Mouse (Mus musculus): ENCODE measurements at regions not wholly inside any gene's neighbourhood (a gene's known extent, or its start where the extent isn't known, plus 50 kb on each side); places are given as distances from the start of the nearest gene placed in this dataset.

DNA sequence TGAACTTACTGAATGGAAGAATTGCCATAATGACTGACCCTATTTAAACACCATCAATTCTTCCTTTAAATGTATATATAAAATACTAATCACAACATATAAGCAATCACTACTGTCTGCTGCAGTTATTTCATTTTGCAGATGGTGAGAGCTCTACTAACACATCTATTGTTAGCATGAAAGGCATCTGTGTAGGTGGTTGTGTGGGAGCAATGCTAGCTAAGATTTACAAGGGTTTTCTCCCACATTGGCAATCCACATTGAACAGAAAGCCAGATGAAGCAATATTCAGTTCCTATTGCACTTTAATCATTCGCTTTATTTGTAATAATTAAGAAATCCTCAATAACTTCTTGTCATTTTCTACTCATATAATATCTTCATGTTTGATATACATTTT lies 503.4 kb downstream of the Pet2 start:
- in situ Hi-C loops (cut with MboI; ENCODE audit: low pct_unique_long_range_greater_than_20kb in 1 of 2, low sequenced_read_pairs in 2 of 2, unreplicated experiment in 1 of 2): no loop called here

DNA sequence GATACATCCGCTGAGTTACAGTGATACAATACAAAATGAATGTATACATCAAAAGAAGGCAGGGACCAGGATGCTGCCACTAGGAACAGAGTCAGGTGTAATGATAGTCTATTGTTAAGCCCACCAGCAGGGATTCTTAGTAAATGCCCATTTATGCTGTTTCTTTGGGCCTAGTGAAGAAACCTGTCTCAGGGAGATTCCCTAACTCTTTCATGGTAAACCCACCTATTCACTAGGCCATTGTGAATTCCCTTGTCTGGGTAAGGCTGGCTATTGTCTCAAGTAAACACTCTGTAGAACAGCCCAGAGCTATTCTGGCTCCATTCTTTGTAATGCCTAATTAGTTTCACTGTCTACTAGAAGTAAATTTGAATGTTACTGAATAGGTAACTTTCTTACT lies 536.2 kb downstream of the Pet2 start:
- in situ Hi-C loops (cut with MboI; ENCODE audit: low pct_unique_long_range_greater_than_20kb in 1 of 2, low sequenced_read_pairs in 2 of 2, unreplicated experiment in 1 of 2): loop anchor here (10.0 to 25.0 kb wide), 2 partner anchors 139 to 288 kb away; no protein-coding TSS in a partner anchor

Data from mouse embryonic stem cell (cell line).